Mouse (Mus musculus) erythroblast, embryonic 14.5 days (primary cell): ENCODE data around the gene Ppp1r3d.

Experiments used
- GATA1 ChIP-seq: IDR thresholded peaks from 2 replicates; pipeline ENCODE4 v1.6.1; 2012; ENCODE audit warnings: low read length, inconsistent platforms, mixed read lengths
- TAL1 ChIP-seq: IDR thresholded peaks from 3 replicates; pipeline ENCODE4 v1.6.1; 2012; ENCODE audit warnings: low read length, inconsistent platforms, mixed read lengths

- TF ChIP-seq GATA1 (no peak), TAL1 (no peak)
Observed at GRCm38 (mm10) chr2:178420576-178420975, 6.3 kb upstream of the Ppp1r3d start.
